Mouse (Mus musculus) cerebellum, adult 2 months (tissue): ENCODE measurements around the gene Rnls.

ENCODE experiments used
- CTCF ChIP-seq: fragments of 200-500 bp; IDR thresholded peaks from 2 replicates; pipeline ENCODE4 v1.5.1; 2011; ENCODE audit warnings: low read depth, mild to moderate bottlenecking, control low read depth, low read length, moderate library complexity, borderline replicate concordance; ENCODE audit not compliant: insufficient read depth
- POLR2A ChIP-seq: fragments of 200-500 bp; IDR thresholded peaks from 2 replicates; pipeline ENCODE4 v1.6.1; 2011; ENCODE audit warnings: low read length, control low read depth, borderline replicate concordance; ENCODE audit not compliant: insufficient read depth

GRCm38 (mm10) chr19:33097691-33098090, 294.4 kb downstream of the Rnls start:
- TF ChIP-seq POLR2A (no peak), CTCF (no peak)
